Mouse (Mus musculus): ENCODE data around the gene Aifm3. TPM values are rescaled to one million over a fixed set of nuclear protein-coding genes. Genes with fewer than 3 reads are reported as not detected.

The Aifm3 gene
- polyA plus RNA-seq, 1 experiment from 2014 or later = 0.89 TPM

DNA sequence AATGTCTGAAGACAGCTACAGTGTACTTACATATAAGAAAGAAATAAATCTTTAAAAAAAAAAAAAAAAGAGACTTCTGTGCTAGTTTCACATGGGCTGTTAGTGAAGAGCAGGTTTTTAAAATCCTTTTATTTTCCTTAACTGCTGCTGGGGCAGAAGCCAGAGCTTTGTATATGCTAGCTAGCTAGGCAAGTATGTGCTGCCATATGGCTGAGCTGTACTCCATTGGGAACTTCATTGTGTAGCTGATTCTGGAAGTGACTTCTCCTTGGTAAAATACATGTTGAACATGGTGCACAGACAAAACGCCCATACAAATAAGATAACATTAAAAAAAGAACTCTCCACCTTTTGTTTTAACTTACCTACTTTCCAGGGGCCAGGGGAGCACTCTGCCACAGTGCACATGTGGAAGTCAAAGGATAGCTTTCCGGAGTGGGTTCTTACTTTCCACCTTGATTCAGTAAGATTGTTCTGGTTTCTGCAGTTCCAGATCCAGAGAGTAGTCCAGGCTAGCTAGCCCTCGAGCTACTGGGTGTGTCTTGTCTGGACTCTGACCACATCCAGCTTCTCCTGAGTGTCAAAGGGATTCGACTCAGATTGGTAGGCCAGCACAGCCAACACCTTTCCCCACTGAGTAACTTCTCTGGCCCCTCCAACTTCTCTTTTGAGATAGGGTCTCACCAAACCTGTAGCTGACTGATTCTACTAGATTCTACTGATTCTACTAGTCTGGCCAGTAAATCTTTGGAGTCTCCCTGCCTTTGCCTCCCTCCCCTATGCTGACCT lies 22.3 kb upstream of the Aifm3 start:
- Histone ChIP-seq H3K4me2 (ENCODE audit: low read length) (no peak overlapping the region), H3K36me3 (ENCODE audit: control insufficient read depth, insufficient read depth, low read length) (peaks cover 41% of the 10 kb centered on the region), H3K4me1 (ENCODE audit: control insufficient read depth in 2 of 2, insufficient read depth in 2 of 2, low read length in 2 of 2) (peaks cover 0 to 10% of the 10 kb centered on the region in 2 experiments; a peak in 2 of 4 replicates), H3K4me3 (ENCODE audit: control insufficient read depth in 1 of 2, insufficient read depth in 1 of 2, low read depth in 1 of 2, low read length in 2 of 2) (no peak overlapping the region), H3K9ac (ENCODE audit: low read length) (no peak overlapping the region), H3K27ac (replicated peaks in 1 of 2; ENCODE audit: control insufficient read depth in 1 of 2, insufficient read depth in 1 of 2, low read depth in 2 of 2, low read length in 2 of 2) (no peak overlapping the region), H3K9me3 (ENCODE audit: control insufficient read depth, low read length) (no peaks in the 10 kb centered on the region), H3K27me3 (ENCODE audit: control insufficient read depth, insufficient read depth, low read length) (no peaks in the 10 kb centered on the region)
- ATAC-seq (ENCODE audit: insufficient number of reproducible peaks, insufficient read depth, low FRiP score, low read depth) = no peak
- 78% methylated on average over 4 of the region's 4 CpGs for WGBS

DNA sequence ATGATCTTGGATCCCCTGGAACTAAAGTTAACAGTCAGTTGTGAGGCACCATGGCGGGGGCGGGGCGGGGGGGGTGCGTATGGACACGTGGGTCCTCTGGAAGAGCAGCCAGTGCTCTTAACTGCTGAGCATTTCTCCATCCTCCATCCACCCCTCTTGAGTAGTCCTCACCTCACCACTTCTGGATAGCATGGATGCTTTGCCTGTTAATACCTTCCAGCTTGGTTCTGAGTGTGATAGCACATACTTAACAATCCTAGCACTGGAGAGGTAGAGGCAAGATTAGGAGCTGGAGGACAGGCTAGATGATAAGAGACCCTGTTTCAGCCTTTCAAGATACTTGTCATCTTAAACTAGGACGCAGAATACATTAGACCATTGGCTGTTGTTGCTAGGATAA lies 16.9 kb upstream of the Aifm3 start:
- H3K9ac ChIP-seq (ENCODE audit: low read length) = no peak overlapping the region
- 58% methylated on average over 6 of the region's 6 CpGs for WGBS
- peaks cover 0 to 7% of the 10 kb centered on the region in 2 experiments; a peak in 1 of 4 replicates for H3K4me1 ChIP-seq (ENCODE audit: control insufficient read depth in 2 of 2, insufficient read depth in 2 of 2, low read length in 2 of 2)
- no peaks in the 10 kb centered on the region for H3K27me3 ChIP-seq (ENCODE audit: control insufficient read depth, insufficient read depth, low read length)
- no peaks in the 10 kb centered on the region for H3K9me3 ChIP-seq (ENCODE audit: control insufficient read depth, low read length)
- no peak overlapping the region for H3K27ac ChIP-seq (replicated peaks in 1 of 2; ENCODE audit: control insufficient read depth in 1 of 2, insufficient read depth in 1 of 2, low read depth in 2 of 2, low read length in 2 of 2)
- no peak overlapping the region for H3K4me3 ChIP-seq (ENCODE audit: control insufficient read depth in 1 of 2, insufficient read depth in 1 of 2, low read depth in 1 of 2, low read length in 2 of 2)
- peaks cover 59% of the 10 kb centered on the region for H3K36me3 ChIP-seq (ENCODE audit: control insufficient read depth, insufficient read depth, low read length)
- H3K4me2 ChIP-seq (ENCODE audit: low read length) = no peak overlapping the region
- ATAC-seq (ENCODE audit: insufficient number of reproducible peaks, insufficient read depth, low FRiP score, low read depth) = no peak

DNA sequence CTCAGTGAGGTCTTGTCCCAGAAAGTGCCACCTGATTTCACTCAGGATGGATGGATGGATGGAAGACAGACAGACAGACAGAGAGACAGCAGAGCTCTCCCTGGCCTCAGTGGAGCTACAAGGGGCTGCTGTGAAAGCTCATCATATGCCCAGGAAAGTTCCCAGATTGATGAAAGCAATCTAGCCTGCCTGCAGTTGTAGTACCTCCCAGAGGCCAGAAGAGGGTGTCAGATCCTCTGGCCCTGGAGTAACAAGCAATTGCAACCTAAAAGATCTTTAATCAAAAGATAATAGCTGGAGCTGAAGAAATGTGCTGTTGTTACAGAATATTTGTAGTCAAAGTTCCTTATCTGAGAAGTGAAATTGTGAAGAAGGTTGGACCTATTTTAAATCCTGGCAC lies 15.3 kb upstream of the Aifm3 start:
- H3K4me1 ChIP-seq (ENCODE audit: control insufficient read depth in 2 of 2, insufficient read depth in 2 of 2, low read length in 2 of 2) = peaks cover 0 to 7% of the 10 kb centered on the region in 2 experiments; a peak in 1 of 4 replicates
- H3K36me3 ChIP-seq (ENCODE audit: control insufficient read depth, insufficient read depth, low read length) = peaks cover 57% of the 10 kb centered on the region
- H3K9ac ChIP-seq (ENCODE audit: low read length) = no peak overlapping the region
- H3K4me3 ChIP-seq (ENCODE audit: control insufficient read depth in 1 of 2, insufficient read depth in 1 of 2, low read depth in 1 of 2, low read length in 2 of 2) = no peak overlapping the region
- H3K9me3 ChIP-seq (ENCODE audit: control insufficient read depth, low read length) = no peaks in the 10 kb centered on the region
- no peak overlapping the region for H3K4me2 ChIP-seq (ENCODE audit: low read length)
- no peak for ATAC-seq (ENCODE audit: insufficient number of reproducible peaks, insufficient read depth, low FRiP score, low read depth)
- no peak overlapping the region for H3K27ac ChIP-seq (replicated peaks in 1 of 2; ENCODE audit: control insufficient read depth in 1 of 2, insufficient read depth in 1 of 2, low read depth in 2 of 2, low read length in 2 of 2)
- no peaks in the 10 kb centered on the region for H3K27me3 ChIP-seq (ENCODE audit: control insufficient read depth, insufficient read depth, low read length)

- H3K4me2 ChIP-seq (ENCODE audit: low read length) = no peak overlapping the region
- H3K27ac ChIP-seq (replicated peaks in 1 of 2; ENCODE audit: control insufficient read depth in 1 of 2, insufficient read depth in 1 of 2, low read depth in 2 of 2, low read length in 2 of 2) = no peak overlapping the region
- H3K4me1 ChIP-seq (ENCODE audit: control insufficient read depth in 2 of 2, insufficient read depth in 2 of 2, low read length in 2 of 2) = peaks cover 0 to 7% of the 10 kb centered on the region in 2 experiments; a peak in 1 of 4 replicates
- H3K27me3 ChIP-seq (ENCODE audit: control insufficient read depth, insufficient read depth, low read length) = no peaks in the 10 kb centered on the region
- no peak overlapping the region for H3K9ac ChIP-seq (ENCODE audit: low read length)
- H3K9me3 ChIP-seq (ENCODE audit: control insufficient read depth, low read length) = no peaks in the 10 kb centered on the region
- WGBS = 86% methylated on average over 2 of the region's 2 CpGs
- H3K4me3 ChIP-seq (ENCODE audit: control insufficient read depth in 1 of 2, insufficient read depth in 1 of 2, low read depth in 1 of 2, low read length in 2 of 2) = no peak overlapping the region
- H3K36me3 ChIP-seq (ENCODE audit: control insufficient read depth, insufficient read depth, low read length) = peaks cover 54% of the 10 kb centered on the region
- no peak for ATAC-seq (ENCODE audit: insufficient number of reproducible peaks, insufficient read depth, low FRiP score, low read depth)
Observed at GRCm38 (mm10) chr16:17474761-17475160, 14.7 kb upstream of the Aifm3 start.

DNA sequence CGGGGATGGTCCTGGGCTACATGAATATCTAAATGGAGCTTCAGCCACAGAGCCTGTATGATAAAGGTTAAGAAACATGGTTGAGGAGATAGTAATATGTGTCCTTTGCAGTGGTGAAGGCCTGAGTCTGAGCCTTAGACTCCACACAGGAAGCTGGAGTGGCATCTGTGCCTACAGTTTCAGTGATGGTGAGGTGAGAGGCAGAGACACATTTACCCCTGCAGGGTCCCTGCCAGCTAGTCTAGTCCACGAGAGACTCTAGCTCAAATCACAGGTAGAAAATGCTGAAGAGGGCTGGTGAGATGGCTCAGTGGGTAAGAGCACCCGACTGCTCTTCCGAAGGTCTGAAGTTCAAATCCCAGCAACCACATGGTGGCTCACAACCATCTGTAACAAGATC lies 14.1 kb upstream of the Aifm3 start:
- Histone ChIP-seq H3K36me3 (ENCODE audit: control insufficient read depth, insufficient read depth, low read length) (peaks cover 50% of the 10 kb centered on the region), H3K4me3 (ENCODE audit: control insufficient read depth in 1 of 2, insufficient read depth in 1 of 2, low read depth in 1 of 2, low read length in 2 of 2) (no peak overlapping the region), H3K4me2 (ENCODE audit: low read length) (no peak overlapping the region), H3K4me1 (ENCODE audit: control insufficient read depth in 2 of 2, insufficient read depth in 2 of 2, low read length in 2 of 2) (peaks cover 0 to 7% of the 10 kb centered on the region in 2 experiments; a peak in 1 of 4 replicates), H3K9me3 (ENCODE audit: control insufficient read depth, low read length) (no peaks in the 10 kb centered on the region), H3K9ac (ENCODE audit: low read length) (no peak overlapping the region), H3K27me3 (ENCODE audit: control insufficient read depth, insufficient read depth, low read length) (no peaks in the 10 kb centered on the region), H3K27ac (replicated peaks in 1 of 2; ENCODE audit: control insufficient read depth in 1 of 2, insufficient read depth in 1 of 2, low read depth in 2 of 2, low read length in 2 of 2) (no peak overlapping the region)
- WGBS = 88% methylated on average over 4 of the region's 4 CpGs
- ATAC-seq (ENCODE audit: insufficient number of reproducible peaks, insufficient read depth, low FRiP score, low read depth) = no peak

GRCm38 (mm10) chr16:17478331-17478943 lies 11.0 kb upstream of the Aifm3 start:
- Histone ChIP-seq H3K4me1 (ENCODE audit: control insufficient read depth in 2 of 2, insufficient read depth in 2 of 2, low read length in 2 of 2) (no peaks in the 10 kb centered on the region), H3K27ac (replicated peaks in 1 of 2; ENCODE audit: control insufficient read depth in 1 of 2, insufficient read depth in 1 of 2, low read depth in 2 of 2, low read length in 2 of 2) (no peak overlapping the region), H3K36me3 (ENCODE audit: control insufficient read depth, insufficient read depth, low read length) (peaks cover 41% of the 10 kb centered on the region), H3K27me3 (ENCODE audit: control insufficient read depth, insufficient read depth, low read length) (no peaks in the 10 kb centered on the region), H3K9me3 (ENCODE audit: control insufficient read depth, low read length) (no peaks in the 10 kb centered on the region), H3K4me2 (ENCODE audit: low read length) (no peak overlapping the region), H3K9ac (ENCODE audit: low read length) (no peak overlapping the region), H3K4me3 (ENCODE audit: control insufficient read depth in 1 of 2, insufficient read depth in 1 of 2, low read depth in 1 of 2, low read length in 2 of 2) (no peak overlapping the region)
- WGBS = 82% methylated on average over 4 of the region's 4 CpGs
- no peak for ATAC-seq (ENCODE audit: insufficient number of reproducible peaks, insufficient read depth, low FRiP score, low read depth)

GRCm38 (mm10) chr16:17481465-17481864 lies 7.9 kb upstream of the Aifm3 start:
- H3K27ac ChIP-seq (replicated peaks in 1 of 2; ENCODE audit: control insufficient read depth in 1 of 2, insufficient read depth in 1 of 2, low read depth in 2 of 2, low read length in 2 of 2) = no peak overlapping the region
- H3K4me2 ChIP-seq (ENCODE audit: low read length) = no peak overlapping the region
- H3K9me3 ChIP-seq (ENCODE audit: control insufficient read depth, low read length) = no peaks in the 10 kb centered on the region
- WGBS = 82% methylated on average over 2 of the region's 2 CpGs
- H3K4me1 ChIP-seq (ENCODE audit: control insufficient read depth in 2 of 2, insufficient read depth in 2 of 2, low read length in 2 of 2) = peaks cover 6 to 14% of the 10 kb centered on the region in 2 experiments
- peaks cover 58% of the 10 kb centered on the region for H3K36me3 ChIP-seq (ENCODE audit: control insufficient read depth, insufficient read depth, low read length)
- no peak overlapping the region for H3K9ac ChIP-seq (ENCODE audit: low read length)
- H3K4me3 ChIP-seq (ENCODE audit: control insufficient read depth in 1 of 2, insufficient read depth in 1 of 2, low read depth in 1 of 2, low read length in 2 of 2) = no peak overlapping the region
- no peak for ATAC-seq (ENCODE audit: insufficient number of reproducible peaks, insufficient read depth, low FRiP score, low read depth)
- H3K27me3 ChIP-seq (ENCODE audit: control insufficient read depth, insufficient read depth, low read length) = no peaks in the 10 kb centered on the region

Data from heart, embryonic 14.5 days (tissue).